Mouse (Mus musculus) hindlimb bud, embryonic 11.5 days (tissue): ENCODE measurements around the gene Atg4a.

Experiments
- DNase-seq: peaks from one replicate; pipeline ENCODE4 v3.0.0-alpha.2; 2012; ENCODE audit warnings: low read depth, low spot score; ENCODE audit errors: extremely low spot score

Atg4a gene

DNA sequence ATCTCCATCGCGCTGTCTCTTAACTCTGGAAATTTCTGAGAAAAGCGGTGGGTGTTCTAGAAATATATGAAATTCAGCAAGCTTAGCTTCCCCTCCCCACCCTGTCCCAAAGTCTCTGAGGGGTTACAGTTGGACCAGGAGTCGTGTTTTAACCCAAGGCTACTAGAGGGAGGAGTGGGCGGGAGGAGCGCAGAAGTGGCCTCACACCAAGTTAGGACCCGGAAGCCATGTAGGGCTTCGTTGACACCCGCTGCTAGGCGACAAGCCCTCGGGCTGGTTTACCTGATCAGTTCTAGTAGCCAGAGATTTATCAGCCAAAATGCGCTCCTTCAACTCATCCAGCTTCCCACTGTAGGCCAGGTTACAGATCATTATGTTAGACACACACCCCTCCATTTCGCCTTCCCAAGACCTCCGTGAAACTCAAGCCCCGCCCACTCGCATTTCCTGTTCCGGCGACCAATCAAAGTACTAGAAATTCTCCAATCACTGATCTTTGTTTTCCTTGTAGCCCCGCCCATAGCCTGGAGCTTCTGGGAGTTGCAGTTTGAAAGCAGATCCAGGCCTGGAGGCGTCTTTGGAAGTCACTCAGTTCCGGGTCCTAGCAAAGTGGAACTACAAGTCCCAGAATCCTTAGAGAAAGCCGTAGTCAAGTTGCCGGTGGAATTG lies at the start of gene Atg4a, which contains the start of gene Psmd10:
Gene Atg4a, plus strand, starts transcription at position 636 of the 669 bp plus-strand sequence.
Gene Psmd10, minus strand, starts transcription at position 457 of the 669 bp plus-strand sequence.
- DNase-seq = peak; percentile 73

GRCm38 (mm10) chrX:140907360-140907759 lies 49.3 kb upstream of the Atg4a start, which contains the start of gene Vsig1:
Gene Vsig1, plus strand, starts transcription at chrX:140907608.
- DNase-seq = no peak

DNA sequence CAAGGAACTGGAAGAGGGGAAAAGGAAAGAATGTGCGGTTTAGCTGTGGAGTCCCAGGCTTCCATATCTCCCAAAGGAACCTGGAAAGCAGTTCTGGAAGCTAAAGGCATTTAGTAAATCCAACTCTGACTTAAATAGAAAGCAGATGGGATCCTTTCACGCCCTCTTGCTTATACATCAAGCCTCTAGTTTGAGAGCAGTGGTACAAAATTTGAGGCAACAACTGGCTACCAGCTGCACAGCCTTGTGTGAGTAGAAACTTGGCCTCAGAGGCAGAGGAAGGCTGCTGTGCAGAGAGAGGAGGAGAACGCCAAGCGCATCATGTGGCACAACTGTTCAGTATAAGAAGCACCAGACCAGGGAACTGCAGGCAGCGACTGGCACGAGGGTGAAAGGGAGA lies 35.4 kb upstream of the Atg4a start:
- no peak for DNase-seq

DNA sequence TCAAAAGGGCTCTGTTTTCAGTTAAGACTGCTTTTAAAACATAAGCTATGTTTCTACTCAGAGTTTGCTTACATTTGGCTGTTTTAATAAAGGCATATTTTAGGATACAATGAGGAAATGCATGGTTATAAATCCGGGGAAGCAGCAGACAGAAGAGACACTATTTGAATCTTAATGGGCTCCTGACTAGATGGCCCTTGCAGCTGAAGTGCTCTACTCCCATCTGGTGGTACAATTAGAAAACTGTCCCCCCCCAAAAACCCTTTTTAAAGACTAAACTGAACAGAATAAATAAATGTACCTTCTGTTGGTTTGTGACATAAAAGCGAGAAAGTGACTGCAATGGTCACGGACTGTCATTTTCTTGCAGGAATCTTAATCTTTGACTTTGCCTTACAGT lies 24.6 kb upstream of the Atg4a start:
- DNase-seq = no peak

GRCm38 (mm10) chrX:140933263-140933662 lies 23.4 kb upstream of the Atg4a start:
- no peak for DNase-seq

DNA sequence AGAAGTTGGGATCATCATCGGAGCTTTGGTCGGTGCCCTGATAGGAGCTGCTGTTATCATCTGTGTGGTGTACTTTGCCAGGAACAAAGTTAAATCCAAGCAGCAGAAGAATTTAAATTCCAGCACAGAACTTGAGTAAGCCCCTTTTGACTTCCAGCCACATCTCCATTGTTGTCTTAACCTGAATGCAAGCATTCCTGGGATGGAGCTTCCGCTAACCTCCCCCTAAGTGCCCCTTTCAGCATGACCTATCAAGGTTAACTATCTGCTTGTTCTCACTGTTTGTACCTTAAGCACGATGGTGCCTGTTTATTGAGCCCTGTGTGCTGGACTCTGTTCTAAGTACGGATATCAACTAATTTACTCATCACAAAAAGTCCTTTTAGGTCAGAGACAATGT lies 20.4 kb upstream of the Atg4a start:
- DNase-seq = no peak

- DNase-seq = no peak
These were observed 3.1 kb upstream of the Atg4a start for GRCm38 (mm10) chrX:140953618-140954017.

DNA sequence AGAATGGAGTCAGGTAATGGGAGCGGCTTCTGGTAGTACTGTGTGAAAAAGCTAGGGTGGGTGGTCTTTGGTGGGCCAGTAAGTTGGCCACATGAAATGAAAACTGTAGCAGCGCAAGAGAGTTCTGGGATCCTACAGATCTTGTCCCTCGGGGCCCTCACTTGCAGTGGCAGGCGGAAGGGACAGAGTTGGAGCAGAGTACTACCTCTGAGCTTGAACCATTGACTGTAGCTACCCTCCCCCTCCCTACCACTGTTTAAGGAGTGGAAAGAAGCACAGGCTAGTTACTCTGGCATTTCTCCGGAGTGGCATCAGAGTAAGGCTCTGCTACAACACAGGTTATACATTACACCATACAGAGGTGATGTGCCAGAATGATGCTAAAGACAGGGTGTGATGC lies 252 bp downstream of the Atg4a start:
- DNase-seq = no peak

DNA sequence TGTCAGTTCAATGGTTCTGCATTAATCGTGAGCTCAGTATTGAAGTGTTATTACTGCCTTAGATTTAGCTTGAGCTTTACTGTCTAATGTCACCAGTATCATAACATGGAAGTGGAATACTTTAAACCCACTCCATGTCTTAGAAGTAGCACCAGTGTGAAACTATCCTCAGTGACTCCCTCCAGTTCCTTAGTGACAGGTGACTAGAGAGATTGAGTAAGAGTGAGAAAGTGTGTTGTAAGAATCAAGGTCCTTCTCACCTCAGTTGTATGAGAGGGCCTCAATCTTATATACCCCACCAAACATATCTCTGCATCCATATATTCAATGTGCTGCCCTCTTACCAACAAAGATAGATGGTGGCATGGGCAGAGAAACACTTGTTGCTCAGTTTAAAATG lies 22.2 kb downstream of the Atg4a start:
- DNase-seq = no peak

DNA sequence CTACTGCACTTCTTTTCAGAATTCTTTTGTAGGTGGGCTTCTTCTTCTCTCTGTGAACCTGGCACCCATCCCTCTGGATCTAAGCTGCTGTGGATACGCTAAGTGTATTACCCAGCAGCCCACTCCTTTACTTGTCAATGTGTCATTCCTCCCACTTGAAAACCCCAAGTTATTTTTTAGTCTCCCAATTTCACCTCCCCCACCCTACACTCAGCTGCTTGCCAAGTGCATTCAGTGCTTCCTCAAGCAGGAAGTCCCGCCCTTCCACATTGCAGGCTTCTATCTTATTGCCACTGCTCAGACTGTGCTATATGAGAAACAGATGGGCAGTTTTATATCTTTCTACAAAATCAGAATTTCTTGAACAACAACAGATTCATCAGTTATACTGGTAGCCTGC lies 22.8 kb downstream of the Atg4a start:
- DNase-seq = no peak

GRCm38 (mm10) chrX:140980163-140980562 lies 23.5 kb downstream of the Atg4a start:
- no peak for DNase-seq

GRCm38 (mm10) chrX:140983206-140983960 lies 26.7 kb downstream of the Atg4a start:
- DNase-seq = no peak

- no peak for DNase-seq
These were observed 28.1 kb downstream of the Atg4a start for GRCm38 (mm10) chrX:140984795-140985194.

DNA sequence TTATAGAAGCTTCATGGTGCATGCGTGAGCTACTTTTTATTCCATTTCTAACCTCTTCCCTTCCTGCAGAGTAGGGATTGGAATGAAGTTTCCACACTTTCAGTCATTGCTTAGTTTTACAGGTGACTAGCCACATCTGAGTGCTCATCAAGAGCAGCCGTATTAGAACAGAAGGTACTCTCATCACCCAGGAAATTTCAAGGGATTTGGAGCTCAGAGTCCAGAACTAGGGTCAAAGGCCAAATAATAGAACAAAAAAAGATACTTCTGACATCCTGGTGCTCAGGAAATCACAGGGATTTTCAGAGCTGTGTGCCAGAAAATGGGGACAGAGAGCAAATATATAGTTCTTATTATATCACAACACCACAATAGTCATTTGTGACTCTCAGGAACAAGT lies 28.5 kb downstream of the Atg4a start:
- no peak for DNase-seq

GRCm38 (mm10) chrX:140996909-140997516 lies 40.3 kb downstream of the Atg4a start:
- DNase-seq = no peak

DNA sequence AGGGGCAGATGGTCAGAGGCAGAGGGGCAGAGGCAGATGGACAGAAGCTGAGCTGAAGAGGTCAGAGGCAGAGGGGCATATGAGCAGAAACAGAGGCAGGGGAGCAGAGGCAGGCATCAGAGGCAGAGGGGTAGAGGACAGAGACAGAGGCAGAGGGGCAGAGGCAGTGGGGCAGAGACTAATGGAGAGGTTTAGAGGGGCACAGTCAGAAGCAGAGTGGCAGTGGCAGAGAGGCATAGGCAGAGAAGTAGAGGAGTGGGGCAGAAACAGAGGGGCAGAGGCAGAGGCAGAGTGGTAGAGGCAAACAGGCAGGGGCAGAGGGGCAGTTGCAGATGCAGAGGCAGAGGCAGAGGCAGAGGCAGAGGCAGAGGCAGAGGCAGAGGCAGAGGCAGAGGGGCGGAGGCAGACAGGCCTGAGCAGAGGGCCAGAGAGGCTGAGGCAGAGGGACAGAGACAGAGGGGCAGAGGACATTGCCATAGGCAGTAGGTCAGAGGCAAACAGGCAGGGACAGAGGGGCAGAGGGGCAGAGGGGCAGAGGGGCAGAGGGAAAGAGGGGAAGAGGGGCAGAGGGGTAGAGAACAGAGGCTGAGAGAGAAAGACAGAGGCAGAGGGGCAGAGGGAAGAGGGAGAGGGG lies 41.3 kb downstream of the Atg4a start:
- DNase-seq = no peak

DNA sequence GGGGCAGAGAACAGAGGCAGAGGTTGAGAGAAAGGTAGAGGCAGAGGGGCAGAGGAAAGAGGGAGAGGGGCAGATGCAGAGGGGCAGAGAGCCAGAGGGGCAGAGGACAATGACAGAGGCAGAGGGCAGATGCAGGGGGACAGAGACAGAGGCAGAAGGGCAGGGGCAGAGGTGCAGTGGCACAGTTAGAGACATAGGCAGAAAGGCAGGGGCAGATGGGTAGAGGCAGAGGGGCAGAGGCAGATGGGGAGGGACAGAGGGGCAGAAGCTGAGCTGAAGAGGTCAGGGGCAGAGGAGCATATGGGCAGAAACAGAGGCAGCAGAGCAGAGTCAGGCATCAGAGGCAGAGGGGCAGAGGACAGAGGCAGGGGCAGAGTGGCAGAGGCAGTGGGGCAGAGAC lies 42.2 kb downstream of the Atg4a start:
- no peak for DNase-seq

- DNase-seq = no peak
These were observed 193.0 kb downstream of the Atg4a start for GRCm38 (mm10) chrX:141149705-141150104.

- DNase-seq = no peak
These were observed 193.6 kb downstream of the Atg4a start for GRCm38 (mm10) chrX:141150290-141150689.

- DNase-seq = no peak
These were observed 194.5 kb downstream of the Atg4a start for GRCm38 (mm10) chrX:141151182-141151581.

DNA sequence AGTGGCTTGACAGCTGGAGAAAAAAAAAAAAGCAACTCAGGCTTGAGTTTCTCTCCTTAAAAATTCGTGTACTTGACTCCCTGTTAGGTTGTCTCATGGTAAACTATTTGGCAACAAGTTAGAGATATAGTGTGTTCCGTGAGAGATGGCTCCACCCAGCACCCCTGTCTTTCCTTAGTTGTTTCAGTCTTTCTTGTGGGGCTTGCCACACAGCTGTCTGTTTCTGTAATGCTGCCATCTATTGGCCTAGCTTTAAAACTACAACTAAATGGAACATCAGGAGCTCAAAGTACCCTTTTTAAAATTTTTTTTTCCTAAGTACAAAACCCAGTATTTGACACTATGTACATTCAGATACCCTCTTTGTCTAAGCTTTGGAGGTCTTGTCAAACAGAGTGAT lies 200.0 kb downstream of the Atg4a start:
- DNase-seq = no peak

- DNase-seq = no peak
These were observed 200.9 kb downstream of the Atg4a start for GRCm38 (mm10) chrX:141157626-141158025.
